Mouse (Mus musculus) bone marrow, adult 2 months (tissue): ENCODE data around the gene Gm49321. TPM values are rescaled to one million over a fixed set of nuclear protein-coding genes. Genes with fewer than 3 reads are reported as not detected.
A peak's percentile ranks its signal among the peaks of the same experiment; 100 is the strongest.

Experiments used
- H3K27ac ChIP-seq: fragments of 200-500 bp; 2 replicates; pipeline ENCODE4 v1.5.1; 2012; ENCODE audit warnings: low read depth, mild to moderate bottlenecking, control low read depth, inconsistent platforms, low read length; ENCODE audit not compliant: control insufficient read depth, poor library complexity, insufficient read depth
- H3K4me1 ChIP-seq: fragments of 200-500 bp; 2 replicates; pipeline ENCODE4 v1.6.1; 2011; ENCODE audit warnings: low read length; ENCODE audit not compliant: control insufficient read depth, insufficient read depth
- H3K4me3 ChIP-seq: fragments of 200-500 bp; replicated peaks from 2 replicates; pipeline ENCODE3; 2011; ENCODE audit warnings: mild to moderate bottlenecking, low read depth, low read length, control low read depth; ENCODE audit not compliant: control insufficient read depth
- CTCF ChIP-seq: fragments of 200-500 bp; IDR thresholded peaks from 2 replicates; pipeline ENCODE4 v1.5.1; 2011; ENCODE audit warnings: low read length, control low read depth; ENCODE audit not compliant: control insufficient read depth, insufficient read depth
- POLR2A ChIP-seq: fragments of 200-500 bp; IDR thresholded peaks from 2 replicates; pipeline ENCODE4 v1.6.1; 2011; ENCODE audit warnings: low read depth, mild to moderate bottlenecking, control low read depth, low read length, borderline replicate concordance; ENCODE audit not compliant: control insufficient read depth
- WGBS: fragments of 180-500 bp; shearing (Covaris S2); methylation state at CpG from one replicate; pipeline ENCODE4 v1.1.7; 2018; 5-methylcytosine and 5-hydroxymethylcytosine counted together
- polyA plus RNA-seq: library from polyadenylated mRNA; stranded (reverse); fragments of >200 nt; gene quantifications from 2 replicates; pipeline ENCODE4 v1.2.4, GENCODE M21; 2011; ENCODE audit warnings: low replicate concordance; ENCODE audit not compliant: missing spikeins, insufficient read depth, insufficient read length

Gene Gm49321
- polyA plus RNA-seq, 1 experiment: not detected

DNA sequence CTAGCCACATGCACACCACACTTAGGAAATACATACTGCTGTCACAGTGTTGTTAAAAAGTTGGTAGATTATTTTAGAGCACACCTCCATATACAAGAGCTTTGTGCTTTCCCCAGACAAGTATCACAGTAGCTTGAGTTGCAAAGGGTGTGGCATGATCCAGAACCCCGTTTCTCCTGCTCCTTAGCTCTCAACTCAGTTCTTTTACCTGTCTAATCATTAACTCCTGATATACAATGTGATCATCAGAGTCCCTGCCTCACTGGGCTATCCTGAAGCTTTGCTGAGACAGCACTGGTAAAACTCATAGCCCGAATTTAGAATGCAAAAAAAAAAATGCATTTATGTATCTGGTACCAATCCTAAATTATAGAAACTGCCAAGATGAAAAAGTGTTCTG is 39.2 kb upstream of the Gm49321 start:
- no peak overlapping the region for H3K4me3 ChIP-seq
- TF ChIP-seq POLR2A (no peak), CTCF (no peak)
- H3K27ac ChIP-seq: no peak overlapping the region
- H3K4me1 ChIP-seq: no peaks in the 10 kb centered on the region; the same call in 1 of the 2 replicates
- 63% methylated on average over 2 of the region's 2 CpGs for WGBS

DNA sequence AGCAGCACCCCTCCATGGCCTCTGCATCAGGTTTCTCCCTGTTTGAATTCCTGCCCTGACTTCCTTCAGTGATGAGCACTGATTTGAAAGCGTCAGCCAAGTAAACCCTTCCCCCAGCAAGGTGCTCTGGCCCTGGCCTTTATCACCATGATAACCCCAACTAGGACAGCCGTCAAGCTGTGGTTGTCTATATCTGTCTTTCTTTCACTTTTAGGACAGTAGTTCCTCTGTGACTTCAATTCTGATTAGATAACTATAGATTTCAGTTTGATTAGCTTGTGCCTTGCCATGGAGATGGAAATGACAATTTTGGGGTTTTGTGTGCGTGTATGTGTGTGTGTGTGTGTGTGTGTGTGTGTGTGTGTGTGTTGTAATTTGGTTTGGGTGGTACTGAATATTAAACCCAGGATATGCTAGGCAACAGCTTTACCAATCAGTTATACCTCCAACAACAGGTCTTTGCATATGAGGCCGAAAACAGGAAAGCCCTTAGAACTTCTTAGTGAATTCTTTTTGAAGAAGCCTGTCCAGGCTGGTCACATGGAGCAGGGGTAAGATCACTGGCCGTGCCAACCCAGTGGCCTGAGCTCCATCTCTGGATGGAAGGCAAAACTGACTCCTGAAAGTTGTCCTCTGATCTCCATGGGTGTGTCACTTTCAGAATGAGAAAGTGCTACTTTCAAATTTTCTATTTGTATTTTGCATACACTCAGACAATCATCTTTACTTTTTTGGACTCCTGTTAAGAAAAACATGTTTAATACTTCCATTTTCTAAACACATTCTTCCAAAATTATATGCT is 33.1 kb upstream of the Gm49321 start:
- TF ChIP-seq CTCF: no peak
- TF ChIP-seq POLR2A: no peak
- Histone ChIP-seq H3K4me1 (no peaks in the 10 kb centered on the region; the same call in 1 of the 2 replicates), H3K27ac (no peak overlapping the region), H3K4me3 (no peak overlapping the region)
- 61% methylated on average over 5 of the region's 5 CpGs for whole genome bisulfite sequencing

DNA sequence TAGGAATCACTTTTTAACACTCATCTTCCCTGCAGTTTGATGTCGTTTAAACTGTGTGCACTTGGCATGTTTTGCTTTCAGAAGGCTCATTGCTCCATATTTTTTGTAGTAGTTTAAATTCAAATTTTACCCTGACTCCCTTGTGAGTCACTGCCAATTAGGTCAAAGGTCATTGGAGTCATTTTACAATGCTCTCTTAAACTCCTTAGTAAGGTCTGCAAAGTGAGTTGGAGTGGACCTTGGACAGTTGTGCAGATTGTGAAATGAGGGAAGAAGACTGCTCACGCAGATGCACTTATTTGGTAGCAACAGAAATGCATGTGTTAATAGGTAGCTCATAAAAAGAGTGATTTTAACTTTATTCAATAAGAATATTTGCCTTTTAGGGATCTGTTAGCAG is 32.4 kb upstream of the Gm49321 start:
- no peaks in the 10 kb centered on the region; the same call in 1 of the 2 replicates for H3K4me1 ChIP-seq
- no peak overlapping the region for H3K4me3 ChIP-seq
- no peak overlapping the region for H3K27ac ChIP-seq
- TF ChIP-seq CTCF (no peak), POLR2A (no peak)
- 43% methylated on average over 2 of the region's 2 CpGs for WGBS

DNA sequence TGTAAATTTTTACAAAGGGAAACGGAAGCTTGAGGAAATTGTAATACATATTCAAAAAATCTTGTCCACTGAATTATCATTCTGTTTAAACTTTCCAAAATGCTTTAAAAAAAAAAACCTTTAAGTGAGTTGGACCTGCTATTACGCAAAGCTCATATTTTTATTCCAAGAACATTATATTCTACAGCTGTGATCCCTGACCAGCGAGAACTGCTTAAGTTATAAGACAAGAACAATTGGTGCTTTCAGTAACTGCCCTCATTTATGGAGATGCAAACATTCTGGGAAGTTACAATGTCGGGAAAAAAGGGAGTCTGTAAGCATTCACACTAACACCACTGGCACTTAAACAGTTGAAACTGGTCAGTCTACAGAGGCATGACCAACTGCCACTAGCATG is 31.9 kb upstream of the Gm49321 start:
- 78% methylated on average over 4 of the region's 4 CpGs for WGBS
- Histone ChIP-seq H3K27ac (no peak overlapping the region), H3K4me1 (no peaks in the 10 kb centered on the region; the same call in 1 of the 2 replicates), H3K4me3 (no peak overlapping the region)
- TF ChIP-seq POLR2A: no peak

DNA sequence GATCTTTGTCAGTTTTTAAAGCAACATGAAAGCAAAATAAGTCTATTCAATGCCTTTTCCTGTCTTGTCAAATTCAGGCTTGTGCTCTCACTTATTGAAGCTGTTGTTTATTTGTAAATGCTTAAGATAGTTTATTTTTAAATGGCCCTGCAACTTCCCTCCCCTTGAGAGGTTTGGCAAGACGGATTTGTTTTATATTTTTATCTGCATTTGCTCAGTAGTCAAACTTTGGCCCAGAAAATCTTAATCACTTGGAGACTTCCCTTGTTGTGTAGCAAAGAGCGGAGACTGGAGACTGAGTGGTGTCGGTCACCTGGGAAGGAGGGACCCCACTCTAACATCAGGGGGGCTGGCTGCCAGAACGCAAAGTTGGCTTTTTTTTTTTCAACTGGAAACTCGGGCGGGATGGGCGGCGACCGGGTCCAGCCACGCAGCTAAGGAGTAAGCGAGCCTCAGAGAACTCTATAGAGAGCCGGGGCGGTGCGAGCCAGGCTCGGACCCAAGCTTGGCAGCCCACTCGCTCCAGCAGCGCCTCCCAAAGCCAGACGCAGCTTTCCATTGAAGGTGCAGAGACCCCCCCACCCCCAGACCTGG is 30.3 kb upstream of the Gm49321 start:
- Histone ChIP-seq H3K4me3 (peak overlapping the region; percentile 51), H3K27ac (peak overlapping the region; percentile 46), H3K4me1 (no peaks in the 10 kb centered on the region; the same call in 1 of the 2 replicates)
- WGBS: 5% methylated on average over 18 of the region's 18 CpGs
- no peak for TF ChIP-seq CTCF
- no peak for TF ChIP-seq POLR2A

DNA sequence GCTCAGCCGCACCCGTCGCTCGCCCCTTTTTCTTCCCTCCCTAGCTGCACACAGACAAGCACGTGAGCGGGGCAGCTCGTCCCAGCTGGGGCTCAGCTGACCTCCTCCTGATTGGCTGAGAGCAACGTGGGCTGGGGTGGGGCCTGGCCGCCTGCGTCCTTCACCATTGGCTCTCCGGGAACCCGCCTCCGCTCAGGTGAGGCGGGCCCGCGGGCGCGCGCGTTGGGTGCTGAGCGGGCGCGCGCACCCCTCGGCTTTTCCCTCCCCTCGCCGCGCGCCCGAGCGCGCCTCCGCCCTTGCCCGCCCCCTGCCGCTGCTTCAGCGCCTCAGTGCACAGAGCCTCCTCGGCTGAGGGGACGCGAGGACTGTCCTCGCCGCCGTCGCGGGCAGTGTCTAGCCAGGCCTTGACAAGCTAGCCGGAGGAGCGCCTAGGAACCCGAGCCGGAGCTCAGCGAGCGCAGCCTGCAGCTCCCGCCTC is 29.7 kb upstream of the Gm49321 start:
- peak overlapping the region; percentile 96 for H3K27ac ChIP-seq
- no peaks in the 10 kb centered on the region; the same call in 1 of the 2 replicates for H3K4me1 ChIP-seq
- WGBS: under 1% methylated on average over 51 of the region's 51 CpGs
- H3K4me3 ChIP-seq: peak overlapping the region; percentile 89
- TF ChIP-seq POLR2A (peak; percentile 95), CTCF (peak; percentile 19; the same call in 1 of the 2 replicates)

DNA sequence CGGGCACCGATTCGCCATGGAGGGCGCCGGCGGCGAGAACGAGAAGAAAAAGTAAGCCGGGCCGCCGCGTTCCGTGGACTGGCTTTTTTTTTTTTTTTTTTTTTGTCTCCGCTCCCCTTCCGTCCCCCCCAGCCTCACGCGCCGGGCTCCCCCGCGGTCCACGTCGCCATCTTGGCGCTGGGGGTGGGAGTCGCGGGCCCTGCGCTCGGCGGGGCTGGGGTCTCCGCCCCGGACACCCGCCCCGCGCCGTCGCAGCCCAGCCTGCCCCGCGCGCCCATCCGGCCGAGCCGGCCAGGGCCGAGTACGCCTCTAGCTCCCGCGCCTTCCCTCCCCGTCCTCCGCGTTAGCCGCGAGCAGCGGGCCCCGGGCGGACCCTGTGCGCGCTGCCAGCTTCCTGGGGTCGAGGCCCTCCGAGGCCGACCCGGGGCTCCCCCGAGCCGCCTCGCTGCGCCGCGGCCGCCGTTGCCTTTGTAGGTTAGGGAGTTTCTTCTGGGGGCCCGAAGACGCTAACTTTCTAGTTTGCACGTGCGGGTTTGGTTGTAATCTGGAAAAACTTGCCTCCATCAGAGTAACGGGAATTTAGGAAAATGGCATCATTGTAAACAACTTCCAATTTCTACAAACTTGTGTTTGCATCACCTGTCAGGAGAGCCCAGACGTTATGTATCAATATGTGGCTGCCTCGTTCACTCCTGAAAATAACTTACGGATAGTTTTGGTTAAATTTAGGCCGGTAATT is 29.0 kb upstream of the Gm49321 start:
- Histone ChIP-seq H3K4me3 (peak overlapping the region; percentile 89), H3K4me1 (no peaks in the 10 kb centered on the region; the same call in 1 of the 2 replicates), H3K27ac (peak overlapping the region; percentile 96)
- TF ChIP-seq POLR2A (no peak), CTCF (no peak)
- WGBS: under 1% methylated on average over 64 of the region's 76 CpGs
